Mouse (Mus musculus) lung, postnatal 0 days (tissue): ENCODE data around the gene Raf1.

Experiments used
- CTCF ChIP-seq: IDR thresholded peaks from 2 replicates; pipeline ENCODE4 v1.5.1; 2016; ENCODE audit warnings: antibody characterized with exemption, mild to moderate bottlenecking
- EP300 ChIP-seq: IDR thresholded peaks from 2 replicates; pipeline ENCODE4 v1.6.1; 2016; ENCODE audit warnings: antibody characterized with exemption, mild to moderate bottlenecking, control low read depth

DNA sequence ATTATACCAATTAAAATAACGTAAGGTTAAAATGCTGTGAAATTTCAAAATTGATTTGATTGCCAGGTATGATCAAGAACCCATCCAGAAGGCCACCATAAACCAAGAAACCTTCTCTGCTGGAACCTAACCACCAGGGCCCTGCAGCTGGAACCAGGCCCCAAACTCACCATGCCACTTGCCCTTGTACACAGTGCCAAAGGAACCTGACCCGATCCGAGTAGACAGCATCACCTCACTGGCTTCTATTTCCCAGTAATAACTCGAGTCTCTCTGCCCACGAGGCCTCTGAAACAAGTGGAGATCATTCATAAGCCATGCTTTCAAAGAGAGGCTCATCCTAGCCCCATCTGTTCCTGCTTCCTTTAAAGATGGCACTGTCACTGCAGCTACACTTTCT lies 50.3 kb downstream of the Raf1 start:
- TF ChIP-seq CTCF (no peak), EP300 (no peak)
